Mouse (Mus musculus) embryonic fibroblast, embryonic 13.5 days (primary cell): ENCODE results near the gene Etl4.

ENCODE experiments used
- CTCF ChIP-seq: IDR thresholded peaks from 2 replicates; pipeline ENCODE4 v1.5.1; 2011; ENCODE audit warnings: mild to moderate bottlenecking, control low read depth, low read length, moderate library complexity, borderline replicate concordance; ENCODE audit not compliant: insufficient read depth
- POLR2A ChIP-seq: IDR thresholded peaks from 2 replicates; pipeline ENCODE4 v1.6.1; 2011; ENCODE audit warnings: low read depth, mild to moderate bottlenecking, control low read depth, low read length, moderate library complexity

DNA sequence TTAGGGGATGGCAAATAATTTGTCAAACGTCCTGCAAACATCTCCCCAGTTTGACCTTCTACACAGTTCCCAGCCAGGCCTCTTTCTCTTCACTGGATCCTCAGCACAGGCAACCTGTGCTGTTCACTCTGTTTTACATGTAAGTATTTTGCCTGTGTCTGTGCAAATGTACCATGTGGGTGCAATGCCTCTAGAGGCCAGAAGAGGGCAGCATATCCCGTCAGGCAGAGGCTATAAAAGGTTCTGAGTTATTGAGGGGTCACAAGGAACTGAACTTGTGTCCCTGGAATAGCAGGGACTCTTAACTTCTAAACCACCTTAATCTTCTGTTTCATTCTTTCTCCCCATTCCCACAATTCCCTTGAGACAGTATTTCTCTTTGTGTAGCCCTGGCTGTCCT lies 582.5 kb downstream of the Etl4 start:
- TF ChIP-seq POLR2A: no peak
- TF ChIP-seq CTCF: peak; percentile 15; the same call in 1 of the 2 replicates
